Mouse (Mus musculus): ENCODE results near the gene Smc6.
A peak's percentile ranks its signal among the peaks of the same experiment; 100 is the strongest.

The Smc6 gene

GRCm38 (mm10) chr12:11286382-11286781 lies 20.7 kb downstream of the Smc6 start:
- no peak for DNase-seq (ENCODE audit: low spot score)

DNA sequence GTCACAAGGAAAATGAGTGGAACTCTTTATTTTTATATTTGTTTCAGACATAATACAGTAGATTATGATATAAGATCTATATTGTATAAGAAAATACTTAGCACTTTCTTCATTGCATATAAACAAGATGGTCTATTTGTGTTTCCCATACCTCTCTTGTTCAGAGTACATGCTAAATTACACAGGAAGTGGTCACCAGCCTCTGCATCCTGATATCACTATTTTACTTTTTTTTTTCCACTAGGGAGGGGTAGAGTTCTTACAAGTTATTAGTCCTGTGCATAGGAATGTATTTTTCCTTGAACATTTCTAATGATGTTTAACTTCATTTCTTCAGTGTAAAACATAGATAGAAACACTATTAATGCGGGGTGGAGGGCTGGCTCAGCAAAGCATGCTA lies 35.2 kb downstream of the Smc6 start:
- DNase-seq (ENCODE audit: low spot score) = no peak

DNA sequence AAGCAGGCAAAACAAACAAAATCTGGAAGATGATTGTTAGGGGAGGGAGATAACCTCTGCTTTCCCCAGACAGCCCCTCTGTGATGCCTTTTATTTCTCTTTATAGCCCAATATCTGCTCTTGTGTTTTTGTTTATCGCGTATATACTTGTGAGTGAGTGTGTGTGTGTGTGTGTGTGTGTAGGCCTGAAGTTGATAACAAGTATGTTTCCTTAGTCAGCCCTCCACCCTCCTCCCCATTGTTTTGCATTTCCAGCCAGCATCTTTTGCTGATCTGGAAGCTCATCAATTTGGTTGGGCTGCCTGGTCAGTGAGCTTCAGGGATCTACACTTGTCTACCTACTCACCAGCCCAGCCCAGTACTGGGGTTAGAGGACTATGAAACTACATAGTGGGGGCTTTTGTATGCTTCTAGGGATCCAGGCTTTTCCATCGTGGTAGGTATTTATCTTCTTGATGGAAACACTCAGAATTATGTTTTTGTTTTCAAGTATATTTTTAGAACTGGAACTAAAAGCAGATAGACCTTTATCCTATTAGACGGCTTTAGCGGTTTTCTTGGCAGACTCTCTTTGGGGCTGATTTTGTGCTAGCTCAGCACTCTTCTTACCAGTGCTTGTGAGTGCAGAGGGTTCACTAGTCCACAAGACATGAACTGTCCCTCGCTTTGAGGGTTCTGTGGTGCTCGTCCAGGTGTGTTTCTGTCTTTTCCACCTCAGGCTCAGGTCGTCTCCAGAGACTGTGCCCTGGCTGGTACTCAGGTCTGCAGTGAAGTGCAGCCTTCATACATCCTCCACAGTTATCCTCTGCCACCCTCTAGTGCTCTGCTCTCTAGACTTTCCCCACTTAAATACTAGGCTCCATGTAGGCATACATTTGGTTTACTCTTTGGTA lies 41.3 kb downstream of the Smc6 start:
- no peak for DNase-seq (ENCODE audit: low spot score)

- no peak for DNase-seq (ENCODE audit: low spot score)
These were observed 45.4 kb downstream of the Smc6 start for GRCm38 (mm10) chr12:11311106-11311505.

- DNase-seq (ENCODE audit: low spot score) = no peak
These were observed 48.2 kb downstream of the Smc6 start for GRCm38 (mm10) chr12:11313840-11314239.

- DNase-seq (ENCODE audit: low spot score) = no peak
These were observed 52.0 kb downstream of the Smc6 start for GRCm38 (mm10) chr12:11317671-11318070.

- no peak for DNase-seq (ENCODE audit: low spot score)
These were observed 58.8 kb downstream of the Smc6 start for GRCm38 (mm10) chr12:11324480-11324879.

- no peak for DNase-seq (ENCODE audit: low spot score)
These were observed 60.8 kb downstream of the Smc6 start for GRCm38 (mm10) chr12:11326483-11326882.

- DNase-seq (ENCODE audit: low spot score) = peak; percentile 48
These were observed 71.2 kb downstream of the Smc6 start for GRCm38 (mm10) chr12:11336845-11337244.

- DNase-seq (ENCODE audit: low spot score) = no peak
These were observed 72.6 kb downstream of the Smc6 start for GRCm38 (mm10) chr12:11338251-11338650.

DNA sequence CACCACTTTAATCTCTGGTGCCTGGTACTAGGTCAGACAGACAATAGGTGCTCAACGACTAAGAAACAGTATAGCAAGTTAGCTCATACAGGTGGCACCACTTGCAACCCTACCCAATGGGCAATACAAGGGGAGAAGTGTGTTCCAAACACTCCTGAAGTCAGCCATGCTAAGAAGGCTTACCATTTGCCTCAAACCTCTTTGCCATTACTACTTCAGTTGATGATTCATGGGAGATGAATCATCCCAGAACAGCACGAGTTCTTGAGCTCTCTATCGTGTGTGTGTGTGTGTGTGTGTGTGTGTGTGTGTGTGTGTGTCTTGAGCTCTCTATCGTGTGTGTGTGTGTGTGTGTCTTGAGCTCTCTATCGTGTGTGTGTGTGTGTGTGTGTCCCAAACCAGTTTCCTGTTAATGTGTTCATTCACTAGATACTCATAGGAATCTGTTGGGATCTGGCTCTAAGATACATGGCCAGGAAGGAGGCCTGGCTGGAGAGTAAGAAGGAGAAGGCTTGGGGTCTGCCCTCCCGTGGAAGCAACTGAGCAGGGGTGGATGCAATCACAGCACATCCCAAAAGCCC lies 76.4 kb downstream of the Smc6 start:
- no peak for DNase-seq (ENCODE audit: low spot score)

DNA sequence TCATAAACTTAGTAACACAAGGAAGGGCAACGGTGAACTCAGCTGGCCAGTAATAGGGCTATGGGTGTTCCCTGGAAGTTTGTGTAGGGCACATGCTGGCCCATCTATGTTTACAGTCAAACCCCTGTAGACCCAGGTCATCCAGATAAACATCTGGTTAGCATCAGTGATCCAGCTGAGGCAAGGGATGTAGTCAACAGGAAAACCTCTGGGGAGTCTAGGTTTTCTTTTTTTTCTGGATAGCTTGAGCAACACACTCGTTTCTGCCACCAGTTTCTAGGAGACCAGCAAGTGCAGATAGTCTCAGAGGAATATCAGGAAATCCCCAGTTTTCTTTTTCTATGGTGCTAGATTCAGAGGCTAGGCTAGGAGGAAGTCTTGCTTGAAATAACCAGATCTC lies 80.3 kb downstream of the Smc6 start:
- no peak for DNase-seq (ENCODE audit: low spot score)

- no peak for DNase-seq (ENCODE audit: low spot score)
These were observed 82.7 kb downstream of the Smc6 start for GRCm38 (mm10) chr12:11348423-11348822.

- DNase-seq (ENCODE audit: low spot score) = no peak
These were observed 84.2 kb downstream of the Smc6 start for GRCm38 (mm10) chr12:11349870-11350269.

GRCm38 (mm10) chr12:11350895-11351294 lies 85.2 kb downstream of the Smc6 start:
- peak; percentile 74 for DNase-seq (ENCODE audit: low spot score)

DNA sequence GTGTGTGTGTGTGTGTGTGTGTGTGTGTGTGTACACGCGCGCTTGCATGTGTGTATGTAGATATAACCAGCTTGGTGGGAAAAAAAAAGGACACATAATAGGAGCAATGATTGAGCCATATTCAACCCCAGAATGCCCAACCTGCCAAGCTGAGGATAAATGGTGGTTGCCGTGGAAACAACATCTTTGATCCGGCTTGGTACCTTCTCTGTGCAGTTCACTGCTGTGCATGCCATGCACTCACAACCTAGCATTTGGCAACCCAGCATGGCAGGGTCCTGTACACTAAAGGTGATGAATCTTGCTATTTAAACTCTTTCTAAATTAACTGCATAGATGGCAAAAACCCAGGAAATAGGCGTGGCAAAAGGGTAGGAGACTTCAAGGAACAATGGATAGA lies 96.7 kb downstream of the Smc6 start:
- no peak for DNase-seq (ENCODE audit: low spot score)

DNA sequence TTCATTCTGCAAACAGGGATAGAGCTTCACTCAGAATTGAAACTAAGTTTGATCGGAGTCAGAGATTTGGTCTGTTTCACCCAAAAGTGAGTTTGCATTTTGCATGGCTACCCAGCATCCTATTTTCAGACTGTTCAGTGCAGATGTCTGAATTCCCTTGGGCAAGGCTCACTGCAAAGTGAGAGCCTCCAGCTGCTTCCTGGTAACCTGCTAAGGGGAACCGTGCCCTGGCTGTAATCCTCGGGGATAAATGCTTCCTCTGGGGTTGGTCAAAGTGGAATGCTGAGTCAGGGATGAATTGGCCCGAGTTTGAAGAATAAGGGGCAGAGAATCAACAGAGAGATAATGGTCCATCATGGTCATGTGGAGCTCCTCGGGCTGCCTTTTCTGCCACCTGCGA lies 99.2 kb downstream of the Smc6 start:
- DNase-seq (ENCODE audit: low spot score) = no peak

GRCm38 (mm10) chr12:11367099-11367765 lies 101.5 kb downstream of the Smc6 start:
- DNase-seq (ENCODE audit: low spot score) = no peak

Data from urinary bladder, postnatal 25 days (tissue).